Mouse (Mus musculus) hindbrain, postnatal 0 days (tissue): ENCODE measurements around the gene Fam234a. TPM values are rescaled to one million over a fixed set of nuclear protein-coding genes. Genes with fewer than 3 reads are reported as not detected.

Source experiments
- ATAC-seq: fragments of 200-750 bp; cut with Nextera tagmentation; 2 replicates; pipeline ENCODE4 v1.8.0; 2017; ENCODE audit warnings: mild to moderate bottlenecking, moderate TSS enrichment, moderate library complexity
- DNase-seq: peaks from one replicate; pipeline ENCODE4 v3.0.0-alpha.2; 2015; ENCODE audit warnings: low spot score
- H3K27ac ChIP-seq: fragments of 300-500 bp; sonication (generic); 2 replicates; pipeline ENCODE4 v1.5.1; 2014; ENCODE audit warnings: mild to moderate bottlenecking
- H3K27me3 ChIP-seq: fragments of 300-500 bp; sonication (generic); 2 replicates; pipeline ENCODE4 v1.6.1; 2014; ENCODE audit warnings: low read length, mixed read lengths; ENCODE audit not compliant: insufficient read depth
- H3K36me3 ChIP-seq: fragments of 300-500 bp; sonication (generic); 2 replicates; pipeline ENCODE4 v1.6.1; 2014; ENCODE audit warnings: low read length, mixed read lengths; ENCODE audit not compliant: insufficient read depth
- H3K4me1 ChIP-seq: fragments of 300-500 bp; sonication (generic); 2 replicates; pipeline ENCODE4 v1.6.1; 2014; ENCODE audit warnings: antibody characterized with exemption, low read length, mixed read lengths; ENCODE audit not compliant: insufficient read depth
- H3K4me2 ChIP-seq: fragments of 300-500 bp; sonication (generic); 2 replicates; pipeline ENCODE4 v1.6.1; 2014; ENCODE audit warnings: low read depth, mild to moderate bottlenecking, low read length, moderate library complexity, mixed read lengths
- H3K4me3 ChIP-seq: fragments of 300-500 bp; sonication (generic); 2 replicates; pipeline ENCODE4 v1.5.1; 2014; ENCODE audit warnings: low read length
- H3K9ac ChIP-seq: fragments of 300-500 bp; sonication (generic); replicated peaks from 2 replicates; pipeline ENCODE4 v1.6.1; 2014; ENCODE audit warnings: mild to moderate bottlenecking, low read length, moderate library complexity, mixed read lengths
- H3K9me3 ChIP-seq: fragments of 300-500 bp; sonication (generic); 2 replicates; pipeline ENCODE4 v1.6.1; 2016; ENCODE audit warnings: low read length, mixed read lengths
- CTCF ChIP-seq: IDR thresholded peaks from 2 replicates; pipeline ENCODE4 v1.5.1; 2016; ENCODE audit warnings: antibody characterized with exemption, control low read depth, low read depth
- WGBS: fragments of 180-500 bp; shearing (Covaris S2); extraction: QIAGEN DNeasy Blood & Tissue Kit; methylation state at CpG from one replicate; pipeline ENCODE4 v1.1.7; 2014; 5-methylcytosine and 5-hydroxymethylcytosine counted together
- polyA plus RNA-seq: library from polyadenylated mRNA; unstranded; fragments of >200 nt; fragmentation: Nextera tagmentation; extraction: Ambion mirVana; gene quantifications from 2 replicates; pipeline ENCODE4 v1.2.1, GENCODE M21; 2015
- total RNA-seq: library from RNA; depleted of rRNA; stranded (reverse); fragments of >200 nt; gene quantifications from 2 replicates; pipeline ENCODE4 v1.2.3, GENCODE M21; 2014

Fam234a gene
- total and polyA plus RNA-seq, 2 experiments from 2014 or later, result 37.5 to 42.4 TPM

DNA sequence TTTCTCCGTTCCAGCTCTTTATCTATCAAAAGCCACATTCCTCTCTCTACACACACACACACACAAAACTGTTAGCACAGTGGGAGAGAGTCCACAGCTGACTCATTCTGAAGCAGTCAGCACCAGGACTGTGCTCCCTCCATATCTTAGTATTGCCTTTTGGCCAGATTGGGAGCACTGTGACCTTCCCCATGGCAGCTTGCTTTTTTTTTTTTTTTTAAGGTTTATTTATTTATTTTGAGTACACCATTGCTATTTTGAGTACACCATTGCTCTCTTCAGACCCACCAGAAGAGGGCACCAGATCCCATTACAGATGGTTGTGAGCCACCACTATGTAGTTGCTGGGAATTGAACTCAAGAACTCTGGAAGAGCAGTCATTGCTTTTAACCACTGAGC, 24.8 kb upstream of the Fam234a start:
- no peak overlapping the region for H3K4me3 ChIP-seq
- 92% methylated on average over 1 of the region's 1 CpGs for WGBS
- ATAC-seq, result no peak
- no peak overlapping the region for H3K9ac ChIP-seq
- H3K27me3 ChIP-seq, result no peaks in the 10 kb centered on the region
- H3K4me2 ChIP-seq, result no peak overlapping the region
- no peak overlapping the region for H3K27ac ChIP-seq
- peaks cover 33% of the 10 kb centered on the region for H3K36me3 ChIP-seq
- H3K4me1 ChIP-seq, result no peaks in the 10 kb centered on the region
- no peak for DNase-seq
- TF ChIP-seq CTCF, result peak; percentile 49
- no peaks in the 10 kb centered on the region for H3K9me3 ChIP-seq

DNA sequence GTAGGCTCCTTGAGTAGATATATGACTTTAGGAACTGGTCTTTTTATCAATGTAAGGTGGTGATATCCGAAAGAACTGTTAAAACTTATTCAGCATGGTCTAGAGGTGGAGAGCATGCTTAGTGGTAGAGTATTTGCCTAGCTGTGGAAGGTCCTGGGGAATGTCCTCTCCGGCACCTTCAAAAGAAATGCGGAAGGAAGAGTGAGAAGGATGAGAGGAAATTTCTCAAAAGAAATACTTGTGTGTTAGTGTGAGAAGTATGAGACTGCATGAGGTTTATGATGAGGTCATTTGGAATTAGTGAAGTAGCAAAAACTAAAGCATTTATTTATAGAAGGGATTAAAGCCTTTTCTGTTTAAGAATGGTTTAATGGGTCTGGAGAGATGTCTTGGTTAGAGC, 18.3 kb upstream of the Fam234a start:
- 97% methylated on average over 3 of the region's 3 CpGs for WGBS
- Histone ChIP-seq H3K4me1 (no peaks in the 10 kb centered on the region), H3K36me3 (peaks cover 49% of the 10 kb centered on the region), H3K4me3 (no peak overlapping the region), H3K9ac (no peak overlapping the region), H3K9me3 (no peaks in the 10 kb centered on the region), H3K27me3 (no peaks in the 10 kb centered on the region), H3K4me2 (no peak overlapping the region), H3K27ac (no peak overlapping the region)
- no peak for ATAC-seq
- no peak for DNase-seq
- no peak for TF ChIP-seq CTCF

DNA sequence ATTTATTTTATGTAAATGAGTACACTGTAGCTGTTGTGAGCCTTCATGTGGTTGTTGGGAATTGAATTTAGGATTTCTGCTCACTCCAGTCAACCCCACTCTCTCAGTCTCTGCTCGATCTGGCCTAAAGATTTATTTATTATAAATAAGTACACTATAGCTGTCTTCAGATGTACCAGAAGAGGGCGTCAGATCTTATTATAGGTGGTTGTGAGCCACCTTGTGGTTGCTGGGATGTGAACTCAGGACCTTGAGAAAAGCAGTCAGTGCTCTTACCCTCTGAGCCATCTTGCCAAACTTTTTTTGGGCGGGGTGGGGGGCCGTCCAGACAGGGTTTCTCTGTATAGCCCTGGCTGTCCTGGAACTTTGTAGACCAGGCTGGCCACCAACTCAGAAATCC, 17.8 kb upstream of the Fam234a start:
- ATAC-seq, result no peak

DNA sequence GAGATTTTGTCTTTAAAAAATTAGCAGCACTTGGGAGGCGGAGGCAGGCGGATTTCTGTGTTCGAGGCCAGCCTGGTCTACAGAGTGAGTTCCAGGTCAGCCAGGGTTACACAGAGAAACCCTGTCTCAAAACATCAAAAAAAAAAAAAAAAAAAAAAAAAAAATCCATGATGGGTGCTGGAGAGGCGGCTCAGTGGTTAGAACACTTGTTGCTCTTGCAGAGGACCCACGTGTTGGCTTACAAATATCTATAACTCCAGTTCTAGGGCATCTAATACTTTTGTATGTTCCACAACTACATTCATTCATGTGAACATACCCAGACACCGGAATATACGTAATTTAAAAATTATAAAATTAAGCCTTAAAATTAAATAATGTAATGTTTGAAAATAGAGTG, 11.3 kb upstream of the Fam234a start:
- Histone ChIP-seq H3K9me3 (no peaks in the 10 kb centered on the region), H3K27ac (no peak overlapping the region), H3K27me3 (no peaks in the 10 kb centered on the region), H3K4me2 (no peak overlapping the region), H3K36me3 (peaks cover 21% of the 10 kb centered on the region; the same call in 1 of the 2 replicates), H3K4me1 (peaks cover 10% of the 10 kb centered on the region), H3K9ac (no peak overlapping the region), H3K4me3 (no peak overlapping the region)
- DNase-seq (no peak), ATAC-seq (no peak)
- WGBS, result 95% methylated on average over 7 of the region's 7 CpGs
- no peak for TF ChIP-seq CTCF

More for the DNA sequence above, 17.8 kb upstream of the Fam234a start:
- Histone ChIP-seq H3K4me2 (no peak overlapping the region), H3K9ac (no peak overlapping the region), H3K27me3 (no peaks in the 10 kb centered on the region), H3K4me1 (no peaks in the 10 kb centered on the region), H3K27ac (no peak overlapping the region), H3K4me3 (no peak overlapping the region), H3K9me3 (no peaks in the 10 kb centered on the region), H3K36me3 (peaks cover 48% of the 10 kb centered on the region)
- TF ChIP-seq CTCF, result peak; percentile 40
- peak; percentile 7 for DNase-seq
- 82% methylated on average over 4 of the region's 4 CpGs for WGBS

DNA sequence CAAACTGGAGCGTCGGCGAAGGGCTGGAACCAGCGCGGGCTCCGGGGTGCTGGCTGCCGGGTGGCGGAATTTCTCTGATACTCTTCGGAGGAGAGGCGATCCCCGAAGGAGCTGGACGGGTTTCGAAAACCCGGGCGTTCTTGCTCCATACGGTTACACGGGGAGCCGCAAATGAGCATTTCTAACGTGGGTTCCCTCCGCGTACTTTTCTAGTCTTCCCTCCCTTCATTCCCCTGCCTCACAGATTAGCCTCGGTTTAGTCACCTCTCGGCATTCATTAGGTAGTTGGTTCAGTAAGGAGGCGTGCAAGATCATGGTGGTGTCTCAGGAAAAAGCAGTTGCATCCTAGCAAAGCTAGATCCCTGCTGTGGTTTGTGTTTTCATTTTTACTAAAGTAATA, 9.4 kb upstream of the Fam234a start:
- Histone ChIP-seq H3K36me3 (peaks cover 11% of the 10 kb centered on the region; the same call in 1 of the 2 replicates), H3K4me2 (peak overlapping the region; percentile 88), H3K9ac (peak overlapping the region; percentile 96), H3K4me3 (peak overlapping the region; percentile 97), H3K27me3 (no peaks in the 10 kb centered on the region), H3K9me3 (no peaks in the 10 kb centered on the region), H3K4me1 (peaks cover 10% of the 10 kb centered on the region), H3K27ac (peak overlapping the region; percentile 99)
- ATAC-seq (peak; percentile 25), DNase-seq (peak; percentile 9)
- TF ChIP-seq CTCF, result no peak
- 0% methylated on average over 24 of the region's 24 CpGs for WGBS

DNA sequence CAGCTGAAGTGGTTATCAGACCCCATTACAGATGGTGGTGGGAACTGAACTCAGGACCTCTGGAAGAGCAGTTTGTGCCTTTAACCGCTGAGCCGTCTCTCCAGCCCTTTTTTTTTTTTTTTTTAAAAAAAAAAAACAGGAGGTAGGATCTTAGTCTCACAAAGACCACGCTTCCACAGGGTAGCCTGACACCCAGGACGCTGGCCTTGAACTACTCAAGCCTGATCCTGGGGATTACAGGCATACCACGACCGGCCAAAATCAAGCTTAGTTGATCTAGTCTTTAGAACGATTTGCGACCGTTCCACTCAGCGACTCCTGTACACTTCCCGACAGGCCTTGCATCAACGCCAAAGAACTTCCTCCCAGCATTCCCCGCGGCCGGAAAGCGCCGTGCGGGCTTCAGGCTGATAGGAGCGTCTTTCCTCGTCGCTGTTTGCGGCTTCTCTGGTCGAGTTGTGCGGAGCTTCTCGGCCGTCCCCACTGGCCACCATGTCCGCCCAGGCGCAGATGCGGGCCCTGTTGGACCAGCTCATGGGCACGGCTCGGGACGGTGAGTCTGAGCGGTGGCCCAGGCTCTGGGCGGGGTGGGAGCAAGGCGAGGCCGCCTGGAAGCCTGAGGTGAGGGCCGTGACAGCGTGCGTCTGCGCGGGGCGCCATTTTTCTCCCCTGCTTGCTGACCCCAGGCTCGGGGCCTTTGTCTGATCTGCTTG, 8.7 kb upstream of the Fam234a start, which contains the start of gene Luc7l:
Gene Luc7l, plus strand, starts transcription at position 358 of the 713 bp plus-strand sequence.
- Histone ChIP-seq H3K9ac (peak within 1 kb of the TSS; percentile 96), H3K36me3 (peaks cover 8% of the 10 kb centered on the region; the same call in 1 of the 2 replicates), H3K4me2 (peak within 1 kb of the TSS; percentile 88), H3K27me3 (no peaks in the 10 kb centered on the region), H3K4me3 (peak within 1 kb of the TSS; percentile 97), H3K4me1 (peaks cover 10% of the 10 kb centered on the region), H3K27ac (peak within 1 kb of the TSS; percentile 99), H3K9me3 (no peaks in the 10 kb centered on the region)
- ATAC-seq (peak; percentile 97), DNase-seq (peak; percentile 96)
- WGBS, result under 1% methylated on average over 43 of the region's 43 CpGs
- no peak for TF ChIP-seq CTCF
